Mouse (Mus musculus) limb, embryonic 10.5 days (tissue): ENCODE measurements around the gene Rgs3. TPM values are rescaled to one million over a fixed set of nuclear protein-coding genes. Genes with fewer than 3 reads are reported as not detected.

Source experiments
- DNase-seq: peaks from one replicate; pipeline ENCODE4 v3.0.0-alpha.2; 2017; ENCODE audit warnings: low spot score
- H3K27ac ChIP-seq: fragments of 300-500 bp; sonication (generic); 2 replicates; pipeline ENCODE4 v1.5.1; 2016; ENCODE audit warnings: mild to moderate bottlenecking
- H3K27me3 ChIP-seq: fragments of 300-500 bp; sonication (generic); 2 replicates; pipeline ENCODE4 v1.6.1; 2016; ENCODE audit warnings: low read depth, mild to moderate bottlenecking; ENCODE audit not compliant: poor library complexity, severe bottlenecking
- H3K36me3 ChIP-seq: fragments of 300-500 bp; sonication (generic); 2 replicates; pipeline ENCODE4 v1.6.1; 2016; ENCODE audit warnings: mild to moderate bottlenecking, moderate library complexity
- H3K4me1 ChIP-seq: fragments of 300-500 bp; sonication (generic); 2 replicates; pipeline ENCODE4 v1.6.1; 2016
- H3K4me3 ChIP-seq: fragments of 300-500 bp; sonication (generic); 2 replicates; pipeline ENCODE4 v1.5.1; 2016; ENCODE audit warnings: mild to moderate bottlenecking, moderate library complexity
- H3K9me3 ChIP-seq: fragments of 300-500 bp; sonication (generic); replicated peaks from 2 replicates; pipeline ENCODE4 v1.6.1; 2016; ENCODE audit warnings: mild to moderate bottlenecking
- WGBS: fragments of 180-500 bp; shearing (Covaris S2); methylation state at CpG from one replicate; pipeline ENCODE4 v1.1.7; 2016; 5-methylcytosine and 5-hydroxymethylcytosine counted together
- polyA plus RNA-seq: library from polyadenylated mRNA; unstranded; fragments of >200 nt; fragmentation: Nextera tagmentation; extraction: Ambion mirVana; gene quantifications from 2 replicates; pipeline ENCODE4 v1.2.1, GENCODE M21; 2016

Rgs3 gene
- polyA plus RNA-seq, 1 experiment from 2014 or later = 38.2 TPM

DNA sequence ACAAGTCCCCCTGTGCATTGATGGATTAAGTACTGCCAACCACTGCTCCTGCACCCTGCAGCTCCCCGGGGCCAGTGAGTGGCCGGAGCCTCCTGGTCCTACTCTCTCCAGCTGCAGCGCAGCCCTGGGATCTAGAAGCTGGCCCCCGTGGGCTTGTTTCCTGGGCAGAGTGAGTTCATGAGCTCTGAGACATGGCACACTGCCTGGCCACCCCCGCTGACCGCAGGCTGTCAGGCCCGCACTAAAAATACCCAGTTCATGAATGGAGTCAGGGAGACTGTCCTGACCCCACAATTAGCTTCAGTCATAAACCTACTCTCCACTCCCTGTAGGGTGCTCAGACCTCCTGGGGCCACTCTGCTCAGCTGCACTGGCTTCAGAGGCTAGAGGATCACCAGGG, 176.8 kb downstream of the Rgs3 start:
- H3K27me3 ChIP-seq = no peaks in the 10 kb centered on the region
- 73% methylated on average over 7 of the region's 7 CpGs for WGBS
- no peaks in the 10 kb centered on the region for H3K36me3 ChIP-seq
- H3K9me3 ChIP-seq = no peaks in the 10 kb centered on the region
- no peak overlapping the region for H3K4me3 ChIP-seq
- peaks cover 67% of the 10 kb centered on the region for H3K4me1 ChIP-seq
- DNase-seq = no peak
- peak overlapping the region; percentile 71 for H3K27ac ChIP-seq

DNA sequence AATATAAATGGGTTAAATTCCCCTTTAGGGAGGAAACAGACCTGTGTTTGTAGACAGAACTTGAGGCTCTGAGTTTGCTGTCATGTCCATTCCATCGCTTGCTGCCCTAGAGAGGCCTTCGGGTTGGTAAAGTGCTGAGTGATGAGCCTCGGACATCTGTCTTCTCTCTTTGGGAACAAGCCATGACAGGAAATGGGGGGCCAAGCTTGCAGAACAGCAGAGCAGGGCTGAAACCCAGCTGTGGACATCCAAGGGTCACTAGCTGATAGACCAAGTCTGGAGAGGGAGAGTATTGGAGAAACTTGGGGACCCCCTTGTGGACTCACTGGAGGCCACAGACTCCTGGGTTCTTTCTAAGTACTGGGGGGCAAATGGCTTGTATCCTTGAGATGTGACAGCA, 177.3 kb downstream of the Rgs3 start:
- WGBS = 86% methylated on average over 3 of the region's 3 CpGs
- Histone ChIP-seq H3K36me3 (no peaks in the 10 kb centered on the region), H3K27me3 (no peaks in the 10 kb centered on the region), H3K4me3 (no peak overlapping the region), H3K4me1 (peaks cover 72% of the 10 kb centered on the region), H3K9me3 (no peaks in the 10 kb centered on the region), H3K27ac (peak overlapping the region; percentile 71)
- DNase-seq = no peak

DNA sequence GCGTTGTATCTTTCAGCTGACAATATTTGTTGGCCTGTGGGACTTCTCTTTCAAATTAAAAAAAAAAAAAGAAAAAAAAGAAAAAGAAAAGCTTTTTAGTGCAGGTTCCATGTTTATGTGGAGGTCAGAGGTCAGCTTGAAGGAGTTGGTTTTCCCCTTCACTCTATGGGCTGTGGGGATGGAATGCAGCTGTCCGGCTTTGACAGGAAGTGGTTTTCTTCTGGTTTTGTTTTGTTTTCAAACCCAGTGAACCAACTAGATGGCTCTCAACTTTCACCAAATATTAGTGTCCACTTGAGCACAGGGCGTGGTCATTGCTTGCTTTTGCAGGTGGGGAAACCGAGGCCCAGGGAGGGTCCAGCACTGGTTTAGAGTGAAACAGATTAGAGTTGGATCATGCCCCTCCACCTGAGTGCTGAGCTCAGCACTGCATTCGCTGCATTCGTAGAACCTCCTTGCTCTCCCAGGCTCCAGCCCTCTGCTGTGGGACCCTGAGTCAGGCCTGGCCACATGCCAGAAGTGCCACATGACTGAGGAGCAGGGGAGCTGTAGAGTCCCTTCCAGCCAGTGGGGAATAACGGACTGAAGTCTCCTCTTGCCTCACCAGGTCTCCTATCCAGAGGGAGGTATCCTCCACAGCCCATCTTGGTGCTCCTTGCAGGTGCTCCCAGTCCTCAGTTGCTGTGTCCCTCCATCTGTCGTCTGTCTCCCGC, 178.5 kb downstream of the Rgs3 start:
- Histone ChIP-seq H3K27me3 (no peaks in the 10 kb centered on the region), H3K36me3 (no peaks in the 10 kb centered on the region), H3K4me3 (no peak overlapping the region), H3K27ac (peak overlapping the region; percentile 75), H3K4me1 (peaks cover 72% of the 10 kb centered on the region), H3K9me3 (no peaks in the 10 kb centered on the region)
- DNase-seq = no peak
- WGBS = 81% methylated on average over 9 of the region's 9 CpGs

DNA sequence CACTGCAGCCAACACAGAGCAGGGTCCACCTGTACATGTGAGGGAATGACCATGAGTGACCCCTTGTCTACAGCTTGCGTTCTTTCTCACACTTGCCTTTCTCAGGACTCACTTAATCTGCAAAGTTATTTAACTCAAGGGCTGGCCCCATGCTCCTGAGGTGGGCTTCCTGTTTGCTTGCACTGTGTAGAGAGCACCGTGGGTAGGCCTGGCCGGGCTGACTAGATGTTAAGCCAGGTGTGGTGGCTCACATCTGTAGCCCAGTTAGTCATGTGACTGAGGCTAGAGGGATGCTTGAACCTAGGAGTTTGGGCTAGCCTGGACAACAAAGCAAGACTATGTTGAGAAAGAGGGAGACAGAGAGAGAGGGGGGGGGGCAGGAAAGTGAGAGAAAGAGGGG, 179.3 kb downstream of the Rgs3 start:
- H3K27ac ChIP-seq = peak overlapping the region; percentile 75; the same call in 1 of the 2 replicates
- 89% methylated on average over 3 of the region's 3 CpGs for WGBS

DNA sequence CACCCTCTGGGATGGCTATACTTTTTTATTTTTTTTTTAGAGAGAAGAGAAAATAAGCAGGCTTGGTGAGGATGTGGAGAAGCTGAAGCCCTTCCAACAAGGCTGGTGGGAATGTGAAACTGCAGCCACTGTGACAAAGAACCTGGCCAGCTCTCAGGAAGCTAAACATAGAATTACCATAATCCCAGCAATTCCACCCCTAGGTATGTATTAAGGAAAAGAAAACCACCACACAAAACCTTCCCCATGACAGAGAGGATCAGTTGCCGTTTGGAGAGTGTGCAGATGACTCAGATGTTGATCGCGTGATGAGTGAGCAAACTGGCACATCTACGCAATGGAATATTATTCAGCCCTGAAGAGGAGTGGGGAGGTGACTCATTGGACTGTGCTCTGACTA, 179.9 kb downstream of the Rgs3 start:
- Histone ChIP-seq H3K27me3 (no peaks in the 10 kb centered on the region), H3K4me3 (no peak overlapping the region), H3K4me1 (peaks cover 76% of the 10 kb centered on the region), H3K36me3 (no peaks in the 10 kb centered on the region), H3K27ac (no peak overlapping the region), H3K9me3 (no peaks in the 10 kb centered on the region)
- no peak for DNase-seq
- WGBS = 96% methylated on average over 4 of the region's 4 CpGs

More for the DNA sequence above, 179.3 kb downstream of the Rgs3 start:
- no peak for DNase-seq
- H3K4me1 ChIP-seq = peaks cover 72% of the 10 kb centered on the region
- H3K9me3 ChIP-seq = no peaks in the 10 kb centered on the region
- H3K4me3 ChIP-seq = no peak overlapping the region
- no peaks in the 10 kb centered on the region for H3K27me3 ChIP-seq
- no peaks in the 10 kb centered on the region for H3K36me3 ChIP-seq

DNA sequence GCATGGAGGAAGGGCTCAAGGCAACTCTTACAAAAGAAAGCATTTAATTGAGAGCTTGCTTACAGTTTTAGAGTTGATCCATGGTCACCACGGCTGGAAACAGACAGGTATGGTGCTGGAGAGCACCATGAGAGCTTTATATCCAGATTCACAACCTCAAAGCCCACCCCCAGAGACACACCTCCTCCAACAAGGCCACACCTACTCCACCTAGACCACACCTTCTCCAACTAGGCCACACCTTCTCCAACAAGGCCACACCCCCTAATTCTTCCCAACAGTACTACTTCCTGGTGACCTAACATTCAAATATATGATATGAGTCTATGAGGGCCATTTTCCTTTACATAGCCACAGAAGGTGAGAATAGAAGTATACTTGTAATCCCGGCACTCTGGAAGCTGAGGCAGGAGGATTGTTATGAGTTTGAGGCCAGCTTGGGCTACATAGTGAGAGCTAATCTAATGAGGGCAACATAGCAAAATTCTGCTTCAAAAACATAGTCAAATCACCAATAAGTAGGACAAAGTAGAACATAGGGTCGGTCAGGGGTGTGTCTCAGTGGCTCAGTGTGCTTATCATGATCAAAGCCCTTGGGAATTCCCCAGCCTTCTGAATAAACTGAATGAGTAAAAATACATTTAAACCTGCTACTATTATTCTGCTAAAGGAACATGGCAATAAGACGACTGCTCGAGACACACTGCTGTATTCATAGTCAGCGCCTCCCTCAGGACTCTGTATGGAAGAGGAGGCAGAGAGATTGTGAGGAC, 180.8 kb downstream of the Rgs3 start:
- 90% methylated on average over 6 of the region's 6 CpGs for WGBS

DNA sequence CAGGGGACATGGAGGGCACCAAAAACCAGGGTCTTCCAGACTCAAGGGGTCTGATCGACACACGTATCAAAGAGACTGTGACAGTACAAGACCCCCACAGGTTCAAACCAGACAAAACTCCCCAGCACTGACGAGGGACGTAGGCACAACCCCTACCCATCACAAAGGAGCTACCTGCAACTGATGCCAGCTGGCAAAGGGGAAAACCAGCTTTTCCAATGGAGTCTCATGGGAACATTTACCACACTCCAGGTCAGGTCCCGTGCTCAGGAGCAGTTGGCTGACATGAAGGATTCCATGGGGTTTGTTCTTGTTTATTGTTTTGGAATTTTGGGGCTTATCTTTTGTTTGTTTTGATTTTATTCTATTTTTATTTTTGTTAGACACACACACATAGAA, 181.4 kb downstream of the Rgs3 start:
- DNase-seq = no peak
- H3K36me3 ChIP-seq = no peaks in the 10 kb centered on the region
- H3K4me1 ChIP-seq = peaks cover 80% of the 10 kb centered on the region
- H3K4me3 ChIP-seq = no peak overlapping the region
- no peaks in the 10 kb centered on the region for H3K27me3 ChIP-seq
- H3K27ac ChIP-seq = peak overlapping the region; percentile 84; the same call in 1 of the 2 replicates
- H3K9me3 ChIP-seq = no peaks in the 10 kb centered on the region
- WGBS = 87% methylated on average over 5 of the region's 5 CpGs

More for the DNA sequence above, 180.8 kb downstream of the Rgs3 start:
- no peaks in the 10 kb centered on the region for H3K9me3 ChIP-seq
- DNase-seq = no peak
- H3K27ac ChIP-seq = no peak overlapping the region
- H3K4me1 ChIP-seq = peaks cover 80% of the 10 kb centered on the region
- H3K36me3 ChIP-seq = no peaks in the 10 kb centered on the region
- no peaks in the 10 kb centered on the region for H3K27me3 ChIP-seq
- no peak overlapping the region for H3K4me3 ChIP-seq

DNA sequence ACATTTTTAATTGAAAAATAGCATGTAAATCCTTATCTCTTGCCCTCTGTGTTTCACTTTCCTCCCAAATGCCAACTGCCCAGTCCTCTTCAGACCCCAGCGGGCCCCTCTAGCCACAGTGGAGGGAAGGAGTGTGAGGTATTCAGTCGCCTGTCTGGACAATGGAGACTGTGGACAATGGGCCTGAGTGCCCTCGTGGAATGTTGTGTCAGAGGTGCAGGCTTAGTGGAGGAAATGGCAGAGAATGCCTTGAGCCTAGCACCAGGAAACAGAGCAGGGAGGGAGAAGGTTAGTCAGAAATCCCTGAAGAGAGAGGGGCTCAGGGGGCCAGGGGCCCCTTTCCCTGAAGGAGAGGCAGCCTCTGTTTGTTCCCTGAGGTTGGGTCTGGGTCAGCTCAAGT, 182.0 kb downstream of the Rgs3 start:
- 51% methylated on average over 3 of the region's 3 CpGs for WGBS
- Histone ChIP-seq H3K36me3 (no peaks in the 10 kb centered on the region), H3K27me3 (no peaks in the 10 kb centered on the region), H3K4me3 (no peak overlapping the region), H3K4me1 (peaks cover 79% of the 10 kb centered on the region), H3K9me3 (no peaks in the 10 kb centered on the region), H3K27ac (peak overlapping the region; percentile 84)
- DNase-seq = no peak

DNA sequence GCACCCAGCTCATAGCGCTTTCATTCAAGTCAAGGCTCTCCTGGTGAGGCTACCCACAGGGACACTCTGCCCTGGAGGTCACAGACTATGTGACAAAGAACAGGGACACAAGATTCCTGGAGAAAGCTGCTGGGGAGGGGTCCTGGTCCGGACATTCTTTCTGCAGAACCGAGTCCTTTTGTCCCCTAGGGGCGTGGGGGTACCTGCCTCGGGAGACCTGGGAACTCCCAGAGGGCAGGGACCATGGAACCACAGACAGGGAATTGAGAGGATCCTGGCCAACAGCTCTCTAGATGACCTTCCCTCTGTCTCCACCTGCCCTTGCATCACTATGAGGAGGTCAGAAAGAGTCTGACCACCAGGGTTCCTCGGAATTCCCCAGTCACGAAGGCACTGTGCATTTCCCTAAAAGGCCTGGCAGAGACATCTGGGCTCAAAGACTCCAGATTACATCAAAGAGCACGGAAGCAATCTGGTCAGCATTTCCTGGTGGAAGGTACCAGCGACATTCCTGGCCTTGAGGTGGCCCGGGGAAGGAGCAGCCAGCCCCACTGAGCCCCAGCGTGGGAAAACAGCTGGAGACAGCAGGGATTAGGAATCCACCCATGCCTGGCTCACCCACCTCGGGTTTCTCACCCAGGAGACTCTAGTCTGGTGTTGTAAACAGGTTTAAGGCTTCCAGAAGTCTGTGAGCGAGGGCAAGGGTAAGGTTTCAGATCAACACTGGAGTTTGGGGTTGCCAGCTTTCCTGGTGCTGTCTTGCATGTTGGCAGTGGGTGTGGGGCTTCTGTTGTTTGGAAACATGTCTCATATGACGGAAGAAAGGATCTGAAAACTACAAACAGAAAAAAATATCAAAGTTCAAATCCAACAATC, 183.5 kb downstream of the Rgs3 start:
- DNase-seq = no peak
- Histone ChIP-seq H3K4me1 (peaks cover 67% of the 10 kb centered on the region), H3K27me3 (no peaks in the 10 kb centered on the region), H3K4me3 (no peak overlapping the region), H3K36me3 (no peaks in the 10 kb centered on the region), H3K27ac (peak overlapping the region; percentile 84), H3K9me3 (no peaks in the 10 kb centered on the region)
- WGBS = 40% methylated on average over 14 of the region's 14 CpGs

DNA sequence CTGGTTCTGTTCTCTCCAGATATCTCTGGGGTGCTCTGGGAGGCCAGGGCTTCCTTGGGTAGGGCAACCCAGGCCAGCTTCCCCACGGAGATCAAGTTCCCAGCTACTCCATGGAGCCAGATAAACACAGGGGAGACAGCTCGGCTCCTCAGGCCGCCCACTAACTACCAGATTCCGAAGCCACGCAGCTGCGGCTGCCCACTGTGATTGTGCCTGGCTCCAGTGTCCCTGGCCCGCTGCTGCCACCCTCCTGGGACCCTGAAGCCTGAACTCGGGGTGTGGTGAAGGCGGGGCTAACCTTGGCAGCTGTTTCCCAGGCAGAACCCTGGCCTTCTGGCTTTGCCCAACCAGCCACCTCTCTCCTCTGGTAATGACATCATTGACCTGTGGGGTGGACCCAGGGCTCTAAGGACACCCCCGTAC, 184.9 kb downstream of the Rgs3 start:
- Histone ChIP-seq H3K4me1 (peaks cover 57% of the 10 kb centered on the region), H3K4me3 (no peak overlapping the region), H3K36me3 (no peaks in the 10 kb centered on the region), H3K9me3 (no peaks in the 10 kb centered on the region), H3K27ac (peak overlapping the region; percentile 84), H3K27me3 (no peaks in the 10 kb centered on the region)
- WGBS = 44% methylated on average over 10 of the region's 10 CpGs
- no peak for DNase-seq

DNA sequence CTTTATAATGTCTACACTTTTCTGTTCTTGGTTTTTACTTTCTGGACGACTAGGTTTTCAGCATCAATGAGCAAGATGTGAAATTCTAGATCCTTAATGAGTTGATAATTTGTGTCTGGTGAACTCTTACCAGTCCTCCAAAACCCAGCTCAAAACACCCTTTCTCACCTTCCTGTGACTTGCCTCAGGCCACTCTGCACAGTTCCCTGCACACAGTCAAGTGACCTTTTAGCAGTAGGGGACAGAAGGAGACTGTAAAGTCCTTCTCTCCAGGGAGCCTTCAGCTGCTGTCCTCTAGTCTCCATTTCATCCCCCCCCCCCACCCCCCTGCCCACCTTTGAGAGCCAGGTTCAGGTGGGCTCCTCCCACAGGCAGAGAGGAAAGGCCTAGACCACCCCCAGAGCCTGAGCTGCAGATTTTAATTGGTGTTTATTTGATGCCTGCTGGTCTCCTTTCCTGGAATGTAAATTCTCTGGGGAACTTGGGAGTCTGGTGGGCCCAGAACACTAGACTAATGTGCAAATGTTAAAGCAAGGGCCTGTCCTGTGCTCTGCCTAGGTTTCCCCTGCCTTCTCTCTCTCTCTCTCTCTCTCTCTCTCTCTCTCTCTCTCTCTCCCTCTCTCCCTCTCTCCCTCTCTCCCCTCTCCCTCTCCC, 185.5 kb downstream of the Rgs3 start:
- H3K4me1 ChIP-seq = peaks cover 57% of the 10 kb centered on the region
- DNase-seq = no peak
- WGBS = 41% methylated on average over 1 of the region's 1 CpGs

More for the DNA sequence above, 185.5 kb downstream of the Rgs3 start:
- Histone ChIP-seq H3K4me3 (no peak overlapping the region), H3K9me3 (no peaks in the 10 kb centered on the region), H3K27ac (peak overlapping the region; percentile 66), H3K27me3 (no peaks in the 10 kb centered on the region), H3K36me3 (no peaks in the 10 kb centered on the region)
